Mouse (Mus musculus) A20 (cell line): ENCODE measurements around the gene Grwd1.

ENCODE experiments used
- DNase-seq: peaks from one replicate; pipeline ENCODE4 v3.0.0-alpha.2; 2011; ENCODE audit warnings: low read depth, low spot score

The Grwd1 gene

GRCm38 (mm10) chr7:45842950-45843744, 12.4 kb upstream of the Grwd1 start:
- DNase-seq: no peak

GRCm38 (mm10) chr7:45833924-45834323, 3.2 kb upstream of the Grwd1 start:
- DNase-seq: no peak

- no peak for DNase-seq
Measured at GRCm38 (mm10) chr7:45833148-45833790, 2.5 kb upstream of the Grwd1 start.

GRCm38 (mm10) chr7:45832428-45832827, 1.7 kb upstream of the Grwd1 start:
- no peak for DNase-seq

- DNase-seq: no peak
Measured at GRCm38 (mm10) chr7:45831128-45831525, 383 bp upstream of the Grwd1 start.

GRCm38 (mm10) chr7:45826631-45827030, 4.1 kb downstream of the Grwd1 start:
- DNase-seq: no peak

- DNase-seq: no peak
Measured at GRCm38 (mm10) chr7:45824598-45824997, 6.1 kb downstream of the Grwd1 start, which contains the start of gene Kcnj14. Gene Kcnj14 (minus strand): TSS chr7:45824782.

GRCm38 (mm10) chr7:45820913-45821312, 9.8 kb downstream of the Grwd1 start:
- no peak for DNase-seq

GRCm38 (mm10) chr7:45819843-45820242, 10.9 kb downstream of the Grwd1 start:
- no peak for DNase-seq

GRCm38 (mm10) chr7:45815984-45816351, 14.8 kb downstream of the Grwd1 start:
- DNase-seq: no peak

GRCm38 (mm10) chr7:45815323-45815983, 15.3 kb downstream of the Grwd1 start:
- no peak for DNase-seq

- DNase-seq: no peak
Measured at GRCm38 (mm10) chr7:45814841-45815240, 15.9 kb downstream of the Grwd1 start.

GRCm38 (mm10) chr7:45813787-45814779, 16.7 kb downstream of the Grwd1 start, which contains the start of gene Cyth2:
Gene Cyth2 (minus strand): TSS chr7:45814581.
- DNase-seq: peak; percentile 99

GRCm38 (mm10) chr7:45812921-45813320, 17.8 kb downstream of the Grwd1 start:
- DNase-seq: no peak

- no peak for DNase-seq
Measured at GRCm38 (mm10) chr7:45809276-45810075, 21.3 kb downstream of the Grwd1 start.

- no peak for DNase-seq
Measured at GRCm38 (mm10) chr7:45808471-45808870, 22.3 kb downstream of the Grwd1 start.

- DNase-seq: no peak
Measured at GRCm38 (mm10) chr7:45805941-45806340, 24.8 kb downstream of the Grwd1 start.

- no peak for DNase-seq
Measured at GRCm38 (mm10) chr7:45802551-45802950, 28.2 kb downstream of the Grwd1 start.

GRCm38 (mm10) chr7:45801348-45801747, 29.4 kb downstream of the Grwd1 start:
- peak; percentile 90 for DNase-seq

- DNase-seq: peak; percentile 87
Measured at GRCm38 (mm10) chr7:45800546-45801204, 30.1 kb downstream of the Grwd1 start.
